Mouse (Mus musculus) embryonic facial prominence, embryonic 13.5 days (tissue): ENCODE measurements around the gene Stat4. TPM values are rescaled to one million over a fixed set of nuclear protein-coding genes. Genes with fewer than 3 reads are reported as not detected.

Source experiments
- ATAC-seq: fragments of 200-750 bp; cut with Nextera tagmentation; 2 replicates; pipeline ENCODE4 v1.8.0; 2017; ENCODE audit warnings: low read depth; ENCODE audit not compliant: insufficient number of reproducible peaks, insufficient read depth, low FRiP score, low TSS enrichment
- H3K27ac ChIP-seq: fragments of 300-500 bp; sonication (generic); 2 replicates; pipeline ENCODE4 v1.5.1; 2015; ENCODE audit warnings: moderate library complexity, mild to moderate bottlenecking, inconsistent platforms
- H3K27me3 ChIP-seq: fragments of 300-500 bp; sonication (generic); 2 replicates; pipeline ENCODE4 v1.6.1; 2015; ENCODE audit warnings: mild to moderate bottlenecking, inconsistent platforms
- H3K36me3 ChIP-seq: fragments of 300-500 bp; sonication (generic); 2 replicates; pipeline ENCODE4 v1.6.1; 2015; ENCODE audit warnings: mild to moderate bottlenecking, inconsistent platforms
- H3K4me1 ChIP-seq: fragments of 300-500 bp; sonication (generic); 2 replicates; pipeline ENCODE4 v1.6.1; 2015; ENCODE audit warnings: inconsistent platforms
- H3K4me2 ChIP-seq: fragments of 300-500 bp; sonication (generic); 2 replicates; pipeline ENCODE4 v1.6.1; 2015; ENCODE audit warnings: moderate library complexity, mild to moderate bottlenecking, inconsistent platforms
- H3K4me3 ChIP-seq: fragments of 300-500 bp; sonication (generic); 2 replicates; pipeline ENCODE4 v1.5.1; 2015; ENCODE audit warnings: mild to moderate bottlenecking, inconsistent platforms
- H3K9ac ChIP-seq: fragments of 300-500 bp; sonication (generic); 2 replicates; pipeline ENCODE4 v1.6.1; 2015; ENCODE audit warnings: mild to moderate bottlenecking, inconsistent platforms
- H3K9me3 ChIP-seq: fragments of 300-500 bp; sonication (generic); 2 replicates; pipeline ENCODE4 v1.6.1; 2016; ENCODE audit warnings: inconsistent platforms
- WGBS: fragments of 180-500 bp; shearing (Covaris S2); methylation state at CpG from one replicate; pipeline ENCODE4 v1.1.7; 2015; ENCODE audit warnings: mixed read lengths; 5-methylcytosine and 5-hydroxymethylcytosine counted together
- polyA plus RNA-seq: library from polyadenylated mRNA; unstranded; fragments of >200 nt; fragmentation: Nextera tagmentation; extraction: Ambion mirVana; gene quantifications from 2 replicates; pipeline ENCODE4 v1.2.1, GENCODE M21; 2015

Gene Stat4
- polyA plus RNA-seq, 1 experiment from 2014 or later, result 1.4 TPM

DNA sequence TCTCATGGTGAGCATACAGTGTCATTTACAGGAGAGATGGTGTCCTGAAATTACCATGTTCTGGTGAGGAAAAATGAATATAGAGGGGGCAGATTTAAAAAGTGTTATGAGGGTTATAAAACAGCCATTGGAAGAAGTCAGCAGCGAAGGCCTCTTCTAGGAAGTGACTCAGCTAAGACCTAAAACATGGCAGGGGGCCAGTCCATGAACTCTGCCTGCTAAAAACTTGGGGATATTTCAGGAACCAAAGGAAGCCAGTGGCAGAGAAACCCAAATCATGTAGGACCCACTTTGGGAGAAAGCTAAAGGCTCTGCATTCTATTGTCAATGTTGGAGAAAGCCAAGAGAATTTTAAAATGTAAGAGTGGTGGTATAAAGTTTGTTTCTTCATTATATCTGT is 125.4 kb downstream of the Stat4 start:
- Histone ChIP-seq H3K4me2 (no peak overlapping the region), H3K36me3 (no peaks in the 10 kb centered on the region), H3K9me3 (no peaks in the 10 kb centered on the region), H3K4me1 (peaks cover 5% of the 10 kb centered on the region), H3K27ac (no peak overlapping the region), H3K4me3 (no peak overlapping the region), H3K9ac (no peak overlapping the region), H3K27me3 (no peaks in the 10 kb centered on the region; the same call in 1 of the 2 replicates)
- ATAC-seq, result no peak
- WGBS, result 89% methylated on average over 1 of the region's 1 CpGs

DNA sequence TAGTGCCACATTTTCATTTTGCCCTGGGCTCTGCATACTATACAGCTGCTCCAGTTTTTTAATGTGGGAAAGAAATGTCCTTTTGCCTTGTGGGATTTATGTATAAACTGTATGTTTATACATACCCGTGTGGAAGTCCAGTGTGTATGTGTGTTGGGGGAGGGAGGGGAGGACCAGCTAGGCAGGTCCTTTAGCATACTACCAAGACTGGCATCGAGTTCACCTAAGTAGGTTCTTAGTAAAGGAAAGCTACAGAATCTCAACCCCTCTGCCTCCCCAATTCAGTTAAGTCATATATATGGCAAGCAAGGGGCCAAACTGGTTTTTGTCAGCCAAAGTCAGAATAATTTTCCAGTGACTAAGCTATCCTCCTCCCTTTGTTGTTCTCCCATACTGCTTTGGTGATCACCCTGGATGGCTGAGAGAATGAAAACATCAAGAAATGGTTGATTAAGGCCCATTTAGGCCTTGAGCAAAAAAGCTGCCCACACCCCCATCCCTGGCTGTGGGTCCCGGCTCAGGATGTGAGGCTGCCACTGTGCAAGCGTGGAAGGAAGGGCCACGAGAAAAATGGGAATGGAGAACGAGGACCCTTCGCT is 126.2 kb downstream of the Stat4 start:
- Histone ChIP-seq H3K36me3 (no peaks in the 10 kb centered on the region), H3K4me2 (peak overlapping the region; percentile 67), H3K27me3 (no peaks in the 10 kb centered on the region; the same call in 1 of the 2 replicates), H3K9ac (peak overlapping the region; percentile 77), H3K27ac (peak overlapping the region; percentile 84), H3K9me3 (no peaks in the 10 kb centered on the region), H3K4me1 (peaks cover 5% of the 10 kb centered on the region), H3K4me3 (peak overlapping the region; percentile 39)
- WGBS, result 23% methylated on average over 7 of the region's 7 CpGs
- peak; percentile 38; the same call in 1 of the 2 replicates for ATAC-seq

DNA sequence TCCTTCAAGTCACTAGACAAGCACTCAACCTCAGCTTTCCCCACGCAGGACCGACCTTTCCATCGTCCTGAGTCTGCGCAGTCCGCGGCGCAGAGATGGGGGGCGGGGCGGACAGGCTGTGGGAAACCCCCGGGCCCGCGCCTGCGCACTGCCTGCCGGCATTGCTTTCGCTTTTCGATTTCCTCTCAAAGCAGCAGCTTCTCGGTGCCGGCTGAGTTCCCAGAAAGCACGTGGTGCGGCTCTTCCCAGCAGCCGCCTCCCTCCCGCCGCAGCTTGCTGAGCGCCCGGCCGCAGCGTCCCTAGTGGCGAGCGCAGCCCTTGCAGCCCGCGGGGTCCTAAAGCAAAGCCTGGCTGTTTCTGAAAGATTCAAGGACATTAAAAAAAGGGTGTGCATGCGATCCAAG is 126.7 kb downstream of the Stat4 start:
- H3K4me3 ChIP-seq, result peak overlapping the region; percentile 39
- H3K27me3 ChIP-seq, result no peaks in the 10 kb centered on the region; the same call in 1 of the 2 replicates
- peak; percentile 92 for ATAC-seq
- H3K36me3 ChIP-seq, result no peaks in the 10 kb centered on the region
- under 1% methylated on average over 32 of the region's 32 CpGs for WGBS
- H3K4me2 ChIP-seq, result peak overlapping the region; percentile 67
- no peaks in the 10 kb centered on the region for H3K9me3 ChIP-seq
- peak overlapping the region; percentile 77 for H3K9ac ChIP-seq
- peaks cover 5% of the 10 kb centered on the region for H3K4me1 ChIP-seq
- H3K27ac ChIP-seq, result peak overlapping the region; percentile 84

DNA sequence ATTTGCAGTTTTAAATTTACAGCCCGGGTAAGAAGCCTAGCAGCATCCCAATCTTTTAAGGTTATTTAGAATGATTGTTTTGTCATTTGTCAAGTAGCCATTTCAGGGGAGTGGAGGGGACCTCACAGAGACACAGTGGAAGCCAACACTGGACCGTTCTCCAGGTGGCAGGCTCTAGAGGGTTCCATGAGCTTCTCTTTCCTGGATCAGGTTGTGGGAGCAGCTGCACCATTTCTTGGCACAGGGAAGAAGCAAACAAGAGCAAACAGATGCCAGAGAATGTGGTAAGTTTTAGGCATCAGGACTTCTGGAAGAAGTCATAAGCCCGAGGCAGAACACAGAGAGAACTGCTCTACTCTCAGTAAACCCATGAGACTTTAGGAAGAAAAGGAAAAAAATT is 129.5 kb downstream of the Stat4 start:
- H3K4me2 ChIP-seq, result no peak overlapping the region
- H3K27me3 ChIP-seq, result peaks cover 2% of the 10 kb centered on the region; the same call in 1 of the 2 replicates
- H3K4me1 ChIP-seq, result peaks cover 13% of the 10 kb centered on the region
- no peak overlapping the region for H3K9ac ChIP-seq
- H3K4me3 ChIP-seq, result no peak overlapping the region
- H3K27ac ChIP-seq, result no peak overlapping the region
- ATAC-seq, result no peak
- no peaks in the 10 kb centered on the region for H3K9me3 ChIP-seq
- no peaks in the 10 kb centered on the region for H3K36me3 ChIP-seq
- 79% methylated on average over 3 of the region's 3 CpGs for WGBS

DNA sequence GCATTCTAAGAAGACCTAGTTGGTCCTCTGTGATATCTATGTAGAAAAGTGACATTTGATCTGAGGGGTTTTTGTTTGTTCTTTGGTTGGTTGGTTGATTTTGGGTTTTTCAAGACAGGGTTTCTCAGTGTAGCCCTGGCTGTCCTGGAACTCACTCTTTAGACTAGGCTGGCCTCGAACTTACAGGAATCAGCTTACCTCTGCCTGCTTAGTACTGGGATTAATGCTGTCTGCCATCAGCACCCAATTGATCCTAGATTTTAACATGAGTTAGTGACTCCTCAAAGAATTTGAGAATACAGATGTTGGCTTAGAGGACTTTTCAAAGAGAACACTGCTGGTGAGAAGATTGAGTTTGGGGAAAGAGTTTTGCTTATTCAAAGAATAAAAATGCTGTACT is 130.8 kb downstream of the Stat4 start:
- no peak for ATAC-seq
- H3K36me3 ChIP-seq, result no peaks in the 10 kb centered on the region
- H3K4me1 ChIP-seq, result peaks cover 13% of the 10 kb centered on the region
- H3K4me2 ChIP-seq, result no peak overlapping the region
- H3K27ac ChIP-seq, result no peak overlapping the region
- peaks cover 2% of the 10 kb centered on the region; the same call in 1 of the 2 replicates for H3K27me3 ChIP-seq
- H3K9me3 ChIP-seq, result no peaks in the 10 kb centered on the region
- no peak overlapping the region for H3K9ac ChIP-seq
- WGBS, result 86% methylated on average over 1 of the region's 1 CpGs
- no peak overlapping the region for H3K4me3 ChIP-seq

DNA sequence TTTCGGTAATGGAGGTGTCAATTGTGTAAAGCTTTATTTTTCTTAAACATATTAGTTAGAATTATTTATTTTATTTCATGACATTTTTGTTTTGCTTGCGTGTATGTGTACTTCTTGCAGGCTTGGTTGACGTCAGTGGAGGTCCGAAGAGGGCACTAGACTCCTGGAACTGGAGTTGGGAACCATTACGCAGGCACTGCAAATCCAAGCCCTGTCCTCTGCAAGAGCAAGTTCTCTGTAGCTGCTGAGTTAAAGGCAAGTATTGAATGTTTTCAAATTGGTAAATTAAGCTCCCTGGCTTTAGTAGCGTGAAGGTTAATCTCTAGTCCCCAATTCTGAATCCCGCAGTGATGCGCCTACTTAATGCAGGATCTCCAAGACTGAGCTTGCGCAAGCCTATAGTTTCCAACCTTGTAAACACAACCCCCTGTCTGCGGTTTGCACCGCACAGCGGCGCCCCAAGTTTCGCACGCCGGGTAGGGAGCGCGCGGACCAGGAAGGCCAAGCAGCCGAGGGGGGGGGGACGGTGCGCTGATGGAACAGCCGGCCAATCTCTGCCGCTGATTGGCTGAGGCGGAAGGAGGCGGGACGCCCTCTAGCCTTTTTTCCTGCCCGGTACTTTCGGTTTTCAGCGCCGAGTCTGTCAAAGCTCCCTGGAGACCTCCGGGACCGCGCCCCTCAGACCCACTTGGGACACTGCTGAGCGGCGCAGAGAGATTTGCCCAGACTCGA is 132.1 kb downstream of the Stat4 start, which contains the start of gene Stat1:
Stat1 (plus strand) TSS at position 581 of the 732 bp plus-strand sequence.
- Histone ChIP-seq H3K4me3 (peak within 1 kb of the TSS; percentile 90), H3K4me2 (peak within 1 kb of the TSS; percentile 73), H3K9ac (peak within 1 kb of the TSS; percentile 82), H3K27me3 (peaks cover 2% of the 10 kb centered on the region; the same call in 1 of the 2 replicates), H3K4me1 (peaks cover 8% of the 10 kb centered on the region; the same call in 1 of the 2 replicates), H3K9me3 (no peaks in the 10 kb centered on the region), H3K36me3 (no peaks in the 10 kb centered on the region), H3K27ac (peak within 1 kb of the TSS; percentile 39; the same call in 1 of the 2 replicates)
- ATAC-seq, result peak; percentile 91
- 4% methylated on average over 37 of the region's 37 CpGs for WGBS

DNA sequence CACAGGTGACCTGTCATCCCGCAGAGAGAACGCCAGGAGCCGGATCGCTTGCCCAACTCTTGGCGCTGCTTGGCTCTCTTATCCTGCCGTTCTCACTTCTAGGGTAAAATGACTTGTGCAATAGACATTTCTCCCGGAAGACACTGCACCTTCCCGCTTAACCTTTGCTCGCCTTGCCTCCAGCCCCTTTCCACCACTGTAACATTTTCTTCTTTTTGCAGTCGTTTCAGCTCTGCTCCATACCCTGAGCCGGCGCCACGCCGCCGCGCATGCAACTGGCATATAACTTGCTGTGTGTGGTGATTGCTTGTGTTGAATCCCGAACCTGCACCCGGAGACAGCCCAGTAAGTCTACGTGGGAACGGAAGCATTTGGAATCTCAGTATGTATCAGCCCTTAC is 132.7 kb downstream of the Stat4 start:
- peaks cover 2% of the 10 kb centered on the region; the same call in 1 of the 2 replicates for H3K27me3 ChIP-seq
- no peak for ATAC-seq
- under 1% methylated on average over 20 of the region's 20 CpGs for WGBS
- H3K4me2 ChIP-seq, result peak overlapping the region; percentile 73
- H3K27ac ChIP-seq, result no peak overlapping the region
- peak overlapping the region; percentile 90 for H3K4me3 ChIP-seq
- no peaks in the 10 kb centered on the region for H3K36me3 ChIP-seq
- no peaks in the 10 kb centered on the region for H3K9me3 ChIP-seq
- H3K9ac ChIP-seq, result peak overlapping the region; percentile 82
- peaks cover 8% of the 10 kb centered on the region; the same call in 1 of the 2 replicates for H3K4me1 ChIP-seq

DNA sequence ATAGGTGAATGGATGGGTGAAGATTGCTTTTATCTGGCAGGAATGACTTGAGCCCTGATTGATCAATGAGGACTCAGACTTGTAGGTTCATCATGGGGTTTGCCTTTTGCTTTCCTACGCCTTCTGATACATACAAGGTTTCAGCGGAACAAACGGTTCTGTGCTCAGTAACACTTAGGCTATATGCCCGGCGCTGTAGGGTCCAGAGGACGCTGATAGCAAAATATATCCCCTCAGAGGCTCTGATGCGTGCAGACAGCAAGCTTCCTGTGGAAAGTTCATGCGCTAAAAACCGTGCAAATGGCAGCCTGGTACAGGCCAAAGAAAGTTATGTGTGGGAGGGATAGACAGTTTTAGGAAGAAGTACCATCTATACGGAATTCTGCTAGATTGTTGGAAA is 133.2 kb downstream of the Stat4 start:
- Histone ChIP-seq H3K27ac (no peak overlapping the region), H3K27me3 (peaks cover 2% of the 10 kb centered on the region; the same call in 1 of the 2 replicates), H3K9me3 (no peaks in the 10 kb centered on the region), H3K4me1 (peaks cover 8% of the 10 kb centered on the region; the same call in 1 of the 2 replicates), H3K4me2 (peak overlapping the region; percentile 73), H3K9ac (peak overlapping the region; percentile 82), H3K4me3 (peak overlapping the region; percentile 90), H3K36me3 (no peaks in the 10 kb centered on the region)
- ATAC-seq, result no peak
- 35% methylated on average over 10 of the region's 10 CpGs for WGBS

DNA sequence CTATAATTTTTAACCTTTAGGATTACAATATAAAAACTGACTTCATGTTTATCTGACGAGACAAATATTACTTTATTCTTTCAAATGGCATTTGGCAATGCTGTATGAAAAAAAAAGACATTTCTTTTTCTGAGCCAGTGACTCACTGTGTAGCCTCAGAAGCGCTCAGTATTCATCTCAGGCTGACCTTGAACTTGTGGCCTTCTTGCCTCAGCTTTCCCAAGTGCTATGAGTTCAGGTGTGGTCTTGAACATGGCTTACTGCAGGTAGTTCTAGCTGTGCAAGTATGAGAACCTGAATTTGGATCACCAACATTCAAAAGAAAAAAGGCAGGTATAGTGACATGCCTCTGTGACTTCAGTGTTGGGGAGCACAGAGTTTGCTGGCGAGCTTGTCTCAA is 134.1 kb downstream of the Stat4 start:
- no peak overlapping the region for H3K4me3 ChIP-seq
- 0 out of 2 replicates have a peak, but pooled peaks cover 2% of the 10 kb centered on the region for H3K27me3 ChIP-seq
- ATAC-seq, result no peak
- no peak overlapping the region for H3K9ac ChIP-seq
- no peaks in the 10 kb centered on the region for H3K9me3 ChIP-seq
- no peak overlapping the region for H3K27ac ChIP-seq
- H3K4me1 ChIP-seq, result peaks cover 8% of the 10 kb centered on the region; the same call in 1 of the 2 replicates
- H3K4me2 ChIP-seq, result no peak overlapping the region
- 85% methylated on average over 3 of the region's 3 CpGs for WGBS
- H3K36me3 ChIP-seq, result peaks cover 6% of the 10 kb centered on the region

DNA sequence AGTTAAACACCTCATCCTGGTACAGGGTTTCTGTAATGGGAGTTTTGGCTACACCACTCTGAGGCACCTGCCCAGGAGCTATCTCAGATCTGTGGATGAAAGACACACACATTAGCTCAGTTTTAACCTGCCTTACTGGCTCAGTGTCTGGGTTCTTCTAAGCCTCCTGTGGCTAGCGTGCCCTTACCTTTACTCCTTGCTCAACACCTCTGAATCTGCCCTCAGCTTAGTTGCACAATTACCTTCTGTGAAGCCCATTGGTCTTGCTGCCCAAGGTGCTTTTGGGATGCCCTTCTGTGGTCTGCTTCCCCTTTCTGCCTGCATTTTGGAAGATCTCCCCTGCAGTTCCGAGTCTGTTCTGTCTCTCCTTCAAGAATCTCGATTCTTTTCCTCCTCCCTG is 137.9 kb downstream of the Stat4 start:
- Histone ChIP-seq H3K9ac (no peak overlapping the region), H3K9me3 (no peaks in the 10 kb centered on the region), H3K27ac (no peak overlapping the region), H3K4me2 (no peak overlapping the region), H3K27me3 (0 out of 2 replicates have a peak, but pooled peaks cover 2% of the 10 kb centered on the region), H3K36me3 (peaks cover 22% of the 10 kb centered on the region), H3K4me1 (peaks cover 8% of the 10 kb centered on the region; the same call in 1 of the 2 replicates), H3K4me3 (no peak overlapping the region)
- 70% methylated on average over 3 of the region's 3 CpGs for WGBS
- no peak for ATAC-seq

DNA sequence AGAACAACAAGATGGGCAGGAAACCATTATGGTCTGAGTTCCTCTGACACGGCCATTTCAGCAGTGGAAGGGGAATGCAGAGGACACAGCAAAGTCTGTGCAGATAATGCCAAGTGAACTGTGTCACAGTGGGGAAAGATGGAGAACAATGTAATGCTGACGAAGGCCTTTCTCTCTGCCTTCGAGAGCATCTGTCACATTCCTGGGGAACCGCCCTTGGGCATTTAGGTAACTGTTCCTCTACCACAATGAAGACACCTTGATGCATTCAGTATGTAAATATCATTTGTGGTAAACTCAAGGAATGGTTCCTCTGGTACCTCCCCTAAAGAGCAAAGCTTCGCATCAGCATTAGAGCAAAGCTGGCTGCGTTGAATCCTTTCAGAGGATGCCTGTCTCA is 140.4 kb downstream of the Stat4 start:
- Histone ChIP-seq H3K9ac (no peak overlapping the region), H3K36me3 (peaks cover 22% of the 10 kb centered on the region), H3K4me2 (no peak overlapping the region), H3K27me3 (no peaks in the 10 kb centered on the region), H3K4me1 (no peaks in the 10 kb centered on the region), H3K4me3 (no peak overlapping the region), H3K27ac (no peak overlapping the region), H3K9me3 (no peaks in the 10 kb centered on the region)
- no peak for ATAC-seq
- WGBS, result 86% methylated on average over 6 of the region's 6 CpGs
